Mouse (Mus musculus): ENCODE data around the gene Smad3.

Smad3 gene

GRCm38 (mm10) chr9:63669816-63670215 lies 88.0 kb downstream of the Smad3 start:
- ATAC-seq (ENCODE audit: insufficient number of reproducible peaks, low FRiP score, low TSS enrichment), result no peak

GRCm38 (mm10) chr9:63668621-63669020 lies 89.2 kb downstream of the Smad3 start:
- ATAC-seq (ENCODE audit: insufficient number of reproducible peaks, low FRiP score, low TSS enrichment), result no peak

- ATAC-seq (ENCODE audit: insufficient number of reproducible peaks, low FRiP score, low TSS enrichment), result no peak
Measured at GRCm38 (mm10) chr9:63667373-63667724, 90.4 kb downstream of the Smad3 start.

GRCm38 (mm10) chr9:63666612-63667372 lies 91.0 kb downstream of the Smad3 start:
- no peak for ATAC-seq (ENCODE audit: insufficient number of reproducible peaks, low FRiP score, low TSS enrichment)

- no peak for ATAC-seq (ENCODE audit: insufficient number of reproducible peaks, low FRiP score, low TSS enrichment)
Measured at GRCm38 (mm10) chr9:63664792-63665646, 92.8 kb downstream of the Smad3 start.

GRCm38 (mm10) chr9:63664300-63664745 lies 93.5 kb downstream of the Smad3 start:
- no peak for ATAC-seq (ENCODE audit: insufficient number of reproducible peaks, low FRiP score, low TSS enrichment)

- no peak for ATAC-seq (ENCODE audit: insufficient number of reproducible peaks, low FRiP score, low TSS enrichment)
Measured at GRCm38 (mm10) chr9:63663222-63663621, 94.6 kb downstream of the Smad3 start.

- no peak for ATAC-seq (ENCODE audit: insufficient number of reproducible peaks, low FRiP score, low TSS enrichment)
Measured at GRCm38 (mm10) chr9:63662759-63663158, 95.0 kb downstream of the Smad3 start.

- no peak for ATAC-seq (ENCODE audit: insufficient number of reproducible peaks, low FRiP score, low TSS enrichment)
Measured at GRCm38 (mm10) chr9:63660691-63661090, 97.1 kb downstream of the Smad3 start.

GRCm38 (mm10) chr9:63660061-63660460 lies 97.7 kb downstream of the Smad3 start:
- no peak for ATAC-seq (ENCODE audit: insufficient number of reproducible peaks, low FRiP score, low TSS enrichment)

GRCm38 (mm10) chr9:63658970-63659371 lies 98.8 kb downstream of the Smad3 start:
- ATAC-seq (ENCODE audit: insufficient number of reproducible peaks, low FRiP score, low TSS enrichment), result peak; percentile 37

GRCm38 (mm10) chr9:63658436-63658835 lies 99.4 kb downstream of the Smad3 start:
- no peak for ATAC-seq (ENCODE audit: insufficient number of reproducible peaks, low FRiP score, low TSS enrichment)

GRCm38 (mm10) chr9:63657167-63657566 lies 100.6 kb downstream of the Smad3 start:
- no peak for ATAC-seq (ENCODE audit: insufficient number of reproducible peaks, low FRiP score, low TSS enrichment)

GRCm38 (mm10) chr9:63655092-63655491 lies 102.7 kb downstream of the Smad3 start:
- no peak for ATAC-seq (ENCODE audit: insufficient number of reproducible peaks, low FRiP score, low TSS enrichment)

GRCm38 (mm10) chr9:63654575-63654974 lies 103.2 kb downstream of the Smad3 start:
- ATAC-seq (ENCODE audit: insufficient number of reproducible peaks, low FRiP score, low TSS enrichment), result no peak

- ATAC-seq (ENCODE audit: insufficient number of reproducible peaks, low FRiP score, low TSS enrichment), result no peak
Measured at GRCm38 (mm10) chr9:63653666-63654065, 104.1 kb downstream of the Smad3 start.

- no peak for ATAC-seq (ENCODE audit: insufficient number of reproducible peaks, low FRiP score, low TSS enrichment)
Measured at GRCm38 (mm10) chr9:63651594-63651993, 106.2 kb downstream of the Smad3 start.

- no peak for ATAC-seq (ENCODE audit: insufficient number of reproducible peaks, low FRiP score, low TSS enrichment)
Measured at GRCm38 (mm10) chr9:63650905-63651304, 106.9 kb downstream of the Smad3 start.

GRCm38 (mm10) chr9:63649841-63650545 lies 107.8 kb downstream of the Smad3 start:
- ATAC-seq (ENCODE audit: insufficient number of reproducible peaks, low FRiP score, low TSS enrichment), result no peak

GRCm38 (mm10) chr9:63648520-63648918 lies 109.3 kb downstream of the Smad3 start:
- no peak for ATAC-seq (ENCODE audit: insufficient number of reproducible peaks, low FRiP score, low TSS enrichment)

Measured in cerebellum, adult (tissue).